Mouse (Mus musculus): Measurements from ENCODE around the gene Ola1.

GRCm38 (mm10) chr2:73218913-73219312 lies at the start of gene Ola1:
- TF ChIP-seq CTCF (IDR thresholded peaks at IDR 0.05; ENCODE audit: control insufficient read depth, insufficient read depth, low read length) (no peak), POLR2A (IDR thresholded peaks at IDR 0.05; ENCODE audit: borderline replicate concordance, control insufficient read depth, low read depth, low read length) (no peak)

All from bone marrow, adult 2 months (tissue).